Mouse (Mus musculus) liver, embryonic 14.5 days (tissue): ENCODE data around the gene Pafah1b1.

Experiments
- CTCF ChIP-seq: IDR thresholded peaks from 2 replicates; pipeline ENCODE4 v1.5.1; 2016; ENCODE audit warnings: antibody characterized with exemption, low read depth, control low read depth
- EP300 ChIP-seq: IDR thresholded peaks from 2 replicates; pipeline ENCODE4 v1.6.1; 2016; ENCODE audit warnings: antibody characterized with exemption, low read depth

- no peak for TF ChIP-seq CTCF
- no peak for TF ChIP-seq EP300
Measured at GRCm38 (mm10) chr11:74771650-74772049, 47.2 kb upstream of the Pafah1b1 start.
